Mouse (Mus musculus): ENCODE measurements around the gene Col6a1.

Gene Col6a1

GRCm38 (mm10) chr10:76680758-76681650 lies 45.0 kb downstream of the Col6a1 start:
- DNase-seq (ENCODE audit: low spot score in 2 of 2) = no peak

GRCm38 (mm10) chr10:76678122-76678521 lies 47.8 kb downstream of the Col6a1 start:
- no peak for DNase-seq (ENCODE audit: low spot score in 2 of 2)

GRCm38 (mm10) chr10:76675268-76675667 lies 50.7 kb downstream of the Col6a1 start:
- no peak for DNase-seq (ENCODE audit: low spot score in 2 of 2)

GRCm38 (mm10) chr10:76674581-76674980 lies 51.4 kb downstream of the Col6a1 start:
- DNase-seq (ENCODE audit: low spot score in 2 of 2) = no peak

- DNase-seq (ENCODE audit: low spot score in 2 of 2) = no peak
Measured at GRCm38 (mm10) chr10:76671939-76672338, 54.0 kb downstream of the Col6a1 start.

- DNase-seq (ENCODE audit: low spot score in 2 of 2) = no peak
Measured at GRCm38 (mm10) chr10:76668947-76669284, 57.1 kb downstream of the Col6a1 start.

GRCm38 (mm10) chr10:76668261-76668946 lies 57.6 kb downstream of the Col6a1 start:
- DNase-seq (ENCODE audit: low spot score in 2 of 2) = no peak

- DNase-seq (ENCODE audit: low spot score in 2 of 2) = no peak
Measured at GRCm38 (mm10) chr10:76667197-76667805, 58.7 kb downstream of the Col6a1 start.

- no peak for DNase-seq (ENCODE audit: low spot score in 2 of 2)
Measured at GRCm38 (mm10) chr10:76665551-76665950, 60.4 kb downstream of the Col6a1 start.

- DNase-seq (ENCODE audit: low spot score in 2 of 2) = no peak
Measured at GRCm38 (mm10) chr10:76664156-76665115, 61.5 kb downstream of the Col6a1 start.

Data from natural killer cell, adult 2 months (primary cell).